Mouse (Mus musculus): Measurements from ENCODE around the gene Tmem127. TPM values are rescaled to one million over a fixed set of nuclear protein-coding genes. Genes with fewer than 3 reads are reported as not detected.

The Tmem127 gene
- polyA plus RNA-seq (2017; shearing (Covaris generic)), result 10 to 100 TPM; 30.2 to 49.1 TPM

GRCm38 (mm10) chr2:127247592-127248333 is at the start of gene Tmem127, which contains the start of gene Ciao1:
TSS of gene Tmem127 (plus strand) at chr2:127247908.
TSS of gene Ciao1 (minus strand) at chr2:127247816.

GRCm38 (mm10) chr2:127207547-127208451 is 39.9 kb upstream of the Tmem127 start, which contains the start of the genes 1810024B03Rik and Snrnp200:
TSS of gene 1810024B03Rik (minus strand) at chr2:127208280.
TSS of gene Snrnp200 (plus strand) at chr2:127208386.

GRCm38 (mm10) chr2:127269491-127270299 is 22.0 kb downstream of the Tmem127 start, which contains the start of gene Stard7:
TSS of gene Stard7 (plus strand) at chr2:127270218.

Other genes with a start within 250 kb of the Tmem127 start
- gene Ap4e1, start 239.2 kb upstream of the Tmem127 start, polyA plus RNA-seq (2017; shearing (Covaris generic)), result 10 to 100 TPM; 13.7 to 15.9 TPM
- gene Blvra, start 177.2 kb upstream of the Tmem127 start, polyA plus RNA-seq (2017; shearing (Covaris generic)), result 10 to 100 TPM; 81.4 to 92.6 TPM
- gene Ncaph, start 114.0 kb upstream of the Tmem127 start, polyA plus RNA-seq (2017; shearing (Covaris generic)), result 10 to 100 TPM; 19.1 to 20.0 TPM
- gene Itpripl1, start 104.5 kb upstream of the Tmem127 start, polyA plus RNA-seq (2017; shearing (Covaris generic)), result 1 to 10 TPM; 6.7 to 7.8 TPM
- gene 1810024B03Rik, start 39.6 kb upstream of the Tmem127 start, polyA plus RNA-seq (2017; shearing (Covaris generic)), result 1 to 10 TPM in 1 of 2 experiments, under 1 TPM in 1; 0.57 to 1.4 TPM
- gene Snrnp200, start 39.5 kb upstream of the Tmem127 start, polyA plus RNA-seq (2017; shearing (Covaris generic)), result 10 to 100 TPM; 40.1 to 72.2 TPM
- 10 to 100 TPM; 70.5 to 83.6 TPM for gene Ciao1, start 92 bp upstream of the Tmem127 start, polyA plus RNA-seq (2017; shearing (Covaris generic))
- gene Stard7, start 22.3 kb downstream of the Tmem127 start, polyA plus RNA-seq (2017; shearing (Covaris generic)), result 100 to 1,000 TPM in 1 of 2 experiments, 10 to 100 TPM in 1; 63.9 to 105 TPM
- gene Dusp2, start 88.3 kb downstream of the Tmem127 start, polyA plus RNA-seq (2017; shearing (Covaris generic)), result 100 to 1,000 TPM; 263 to 563 TPM
- gene Astl, start 90.7 kb downstream of the Tmem127 start, polyA plus RNA-seq (2017; shearing (Covaris generic)), result under 1 TPM; 0.17 to 0.42 TPM
- gene Adra2b, start 115.3 kb downstream of the Tmem127 start, polyA plus RNA-seq (2017; shearing (Covaris generic)), result under 1 TPM in 1 of 2 experiments, not detected in 1; 0.15 TPM
- gene Gpat2, start 177.3 kb downstream of the Tmem127 start, polyA plus RNA-seq (2017; shearing (Covaris generic)), result under 1 TPM in 1 of 2 experiments, not detected in 1; 0.97 TPM
- 10 to 100 TPM; 36.5 to 37.9 TPM for gene Fahd2a, start 196.7 kb downstream of the Tmem127 start, polyA plus RNA-seq (2017; shearing (Covaris generic))

All from activated CD4-positive, CD25-positive, alpha-beta regulatory T cell (primary cell).